Mouse (Mus musculus) layer of hippocampus, postnatal 25 days (tissue): ENCODE data around the gene Tpk1. TPM values are rescaled to one million over a fixed set of nuclear protein-coding genes. Genes with fewer than 3 reads are reported as not detected.

Experiments used
- DNase-seq, 2 experiments: peaks; one replicate each; pipeline ENCODE4 v3.0.0; 2022; ENCODE audit warnings: mixed read lengths in 2 of 2, low spot score in 1 of 2; ENCODE audit errors: extremely low spot score in 1 of 2
- total RNA-seq, 2 experiments: library from RNA; stranded (reverse); gene quantifications; 2 replicates each; pipeline ENCODE4 v1.2.3; 2021

Gene Tpk1
- total RNA-seq, 2 experiments from 2014 or later, result 2.1 to 3.2 TPM

DNA sequence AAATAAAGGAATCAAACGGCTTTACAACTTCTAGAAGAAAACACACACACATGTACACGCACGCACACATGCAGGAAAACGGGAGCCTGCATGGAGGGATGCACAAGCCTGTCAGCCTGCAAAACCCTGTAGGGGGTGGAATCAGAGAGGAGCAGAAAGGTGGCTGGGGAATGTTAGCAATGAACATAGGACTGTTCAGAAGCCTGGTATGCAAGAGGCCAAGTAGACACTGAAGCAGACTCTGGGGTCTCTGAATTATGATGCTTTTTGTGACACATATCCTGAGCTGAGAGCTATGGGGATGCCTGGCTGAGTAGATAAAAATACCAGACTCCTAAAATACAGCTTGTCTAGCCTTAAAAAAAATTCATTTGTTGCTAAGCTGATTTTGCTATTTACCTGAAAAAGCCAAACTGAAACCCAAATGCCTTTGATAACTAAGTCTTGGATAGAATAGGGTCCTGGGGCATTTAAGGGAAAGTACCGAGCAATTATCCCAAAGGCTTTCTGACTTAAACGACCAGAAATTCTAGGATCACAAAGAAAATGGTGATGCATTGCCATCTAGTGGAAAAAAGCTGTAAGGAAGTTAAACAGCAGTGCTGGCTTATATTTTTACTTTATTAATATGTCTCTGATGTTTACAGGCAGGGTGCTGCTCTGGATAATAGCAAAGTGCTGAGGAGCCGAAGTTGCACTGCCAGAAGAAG is 369.1 kb downstream of the Tpk1 start:
- no peak for DNase-seq

DNA sequence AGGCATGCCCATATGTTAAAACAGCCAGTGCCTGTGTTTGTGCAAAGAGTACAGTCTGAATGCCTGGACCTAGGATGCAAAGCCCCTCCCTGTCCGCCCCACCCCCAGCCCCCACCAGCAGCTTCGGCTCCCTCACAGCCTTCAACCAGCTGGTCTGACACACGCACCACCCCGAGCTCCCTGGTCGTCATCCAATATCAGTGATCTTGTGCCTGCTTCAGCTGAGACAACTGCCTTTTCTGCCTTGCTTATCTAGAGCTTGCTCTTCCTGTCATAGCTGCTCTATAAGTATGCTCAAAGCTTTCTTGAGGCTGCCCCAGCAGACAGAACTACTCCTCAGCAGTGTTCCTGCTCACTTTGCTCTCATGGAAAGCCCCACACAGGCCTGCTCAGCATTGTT is 370.2 kb downstream of the Tpk1 start:
- DNase-seq, result no peak
